Mouse (Mus musculus) CD8-positive naive resting alpha-beta T cell, adult 2 months (primary cell): Measurements from ENCODE around the gene Eif4g2.

ENCODE experiments used
- DNase-seq, 2 experiments: peaks; one replicate each; pipeline ENCODE4 v3.0.0; 2022; ENCODE audit warnings: low read depth in 2 of 2, low spot score in 2 of 2

Eif4g2 gene

GRCm38 (mm10) chr7:111082822-111083732, at the start of gene Eif4g2:
TSS of gene Eif4g2 (minus strand) at chr7:111083030.
- DNase-seq: peak; percentile 97 to 99

DNA sequence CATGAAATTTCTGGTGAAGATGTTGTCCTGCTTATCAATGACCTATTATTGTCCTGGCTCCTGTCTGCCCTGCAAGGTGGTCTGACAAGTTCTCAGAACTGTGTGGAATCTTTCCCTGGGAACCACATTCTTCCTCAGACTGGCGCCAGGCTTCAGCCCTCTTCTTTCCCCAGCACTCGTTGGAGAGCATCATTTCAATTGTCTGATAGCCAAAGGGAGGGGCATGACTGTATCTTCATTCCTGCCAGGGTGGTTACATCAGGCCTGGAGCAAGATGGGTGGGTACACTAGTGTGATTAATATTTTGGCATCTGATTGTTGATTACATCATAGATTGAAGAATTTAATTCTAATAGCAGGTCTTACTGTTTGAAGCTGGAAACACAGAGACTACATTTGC, 49.8 kb upstream of the Eif4g2 start:
- DNase-seq: no peak

DNA sequence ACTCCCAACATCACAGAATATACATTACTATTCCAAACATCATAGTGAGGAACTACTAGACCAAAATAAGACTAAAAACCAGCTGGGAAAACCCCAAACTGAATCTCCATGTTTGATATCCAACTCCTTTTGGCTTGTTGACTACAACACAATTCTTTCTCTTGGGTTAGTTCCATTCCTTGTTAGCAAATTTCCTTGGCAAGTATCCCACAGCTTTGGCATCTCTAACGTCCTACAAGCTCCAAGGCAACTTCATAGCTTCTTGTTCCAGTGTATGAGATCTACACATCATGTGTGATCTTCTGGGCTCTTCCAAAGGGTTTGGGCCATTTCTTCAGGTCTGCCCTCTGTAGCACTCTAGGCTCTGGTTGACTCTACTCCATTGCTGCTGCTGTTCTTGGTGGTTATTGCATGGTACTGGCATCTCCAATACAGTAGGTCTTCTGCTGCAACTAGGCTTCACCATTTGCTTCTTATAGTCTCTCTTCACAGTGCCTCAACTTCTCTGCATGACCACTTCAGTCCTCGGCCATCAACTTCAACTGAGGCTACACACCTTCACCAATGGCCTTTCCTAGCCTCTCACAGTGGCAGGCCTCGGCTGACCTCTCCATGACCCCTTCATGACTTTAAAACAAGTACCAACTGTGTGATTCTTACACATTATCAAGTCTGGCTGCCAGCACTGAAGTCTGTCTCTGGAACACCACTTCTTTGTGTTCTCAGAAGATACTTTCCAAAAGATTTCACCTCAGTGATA, 44.0 kb upstream of the Eif4g2 start:
- DNase-seq: no peak

GRCm38 (mm10) chr7:111123761-111124546, 41.1 kb upstream of the Eif4g2 start:
- DNase-seq: no peak

GRCm38 (mm10) chr7:111122531-111123130, 39.8 kb upstream of the Eif4g2 start:
- DNase-seq: peak; percentile 94

- peak in 1 of 2 experiments; percentile 77 for DNase-seq
These were observed 39.3 kb upstream of the Eif4g2 start for GRCm38 (mm10) chr7:111122084-111122530.

- no peak for DNase-seq
These were observed 38.7 kb upstream of the Eif4g2 start for GRCm38 (mm10) chr7:111121522-111121921.

DNA sequence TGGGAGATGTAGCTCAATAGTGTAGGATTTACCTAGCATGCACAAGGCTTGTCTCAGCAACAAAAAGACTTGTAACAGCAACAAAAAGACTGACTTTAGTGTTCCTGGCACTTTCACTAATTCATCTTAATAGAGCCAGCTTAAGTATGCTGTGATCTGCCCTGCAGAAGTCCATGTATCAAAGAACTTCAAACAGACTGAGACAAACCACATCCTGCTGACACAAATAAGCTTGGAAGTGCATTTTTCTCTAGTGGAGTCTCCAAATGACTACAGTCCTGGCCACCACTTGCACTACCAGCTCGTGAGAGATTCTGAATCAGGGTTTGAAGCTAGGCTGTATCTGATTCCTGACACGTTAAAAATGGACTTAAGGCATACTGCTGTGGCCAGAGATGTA, 26.7 kb upstream of the Eif4g2 start:
- no peak for DNase-seq

DNA sequence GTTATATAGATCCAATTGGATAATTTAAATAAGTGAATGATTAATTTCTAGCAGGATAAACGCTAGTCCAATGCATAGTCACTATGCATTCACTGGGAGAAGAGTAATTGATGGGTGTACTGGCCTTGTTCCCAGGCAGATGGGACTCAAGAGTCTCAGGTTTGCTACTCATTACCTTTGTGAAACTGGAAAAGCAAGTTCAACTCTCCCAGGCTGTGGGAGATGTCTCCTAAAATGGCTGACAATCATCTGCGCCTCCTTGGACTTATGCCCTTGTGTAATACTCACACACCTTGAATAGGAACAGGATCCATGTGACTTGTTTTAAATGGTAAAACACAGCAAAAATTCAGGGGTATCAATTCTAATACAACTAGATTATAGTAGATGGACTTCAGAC, 26.3 kb upstream of the Eif4g2 start:
- no peak for DNase-seq

DNA sequence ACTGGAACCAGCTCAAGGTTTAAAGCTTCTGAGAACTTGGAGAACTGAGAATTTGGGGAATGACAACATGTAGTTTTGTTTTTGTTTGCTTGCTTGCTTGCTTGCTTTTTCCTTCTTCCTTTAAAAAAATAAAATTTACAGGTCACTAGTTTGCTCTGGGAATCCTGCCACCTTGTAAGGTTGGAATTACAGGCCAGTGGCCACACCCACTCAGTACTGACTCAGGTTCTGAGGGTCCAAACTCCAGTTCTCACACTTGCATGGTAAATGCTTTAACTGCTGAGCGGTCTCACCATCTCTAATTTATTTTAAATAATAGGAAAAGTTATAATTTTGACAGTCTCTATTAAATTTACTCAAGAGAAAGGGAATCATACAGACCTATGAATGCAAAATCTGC, 15.4 kb upstream of the Eif4g2 start:
- no peak for DNase-seq

- no peak for DNase-seq
These were observed 12.3 kb upstream of the Eif4g2 start for GRCm38 (mm10) chr7:111095169-111095568.

GRCm38 (mm10) chr7:111085153-111085552, 2.3 kb upstream of the Eif4g2 start:
- no peak for DNase-seq

DNA sequence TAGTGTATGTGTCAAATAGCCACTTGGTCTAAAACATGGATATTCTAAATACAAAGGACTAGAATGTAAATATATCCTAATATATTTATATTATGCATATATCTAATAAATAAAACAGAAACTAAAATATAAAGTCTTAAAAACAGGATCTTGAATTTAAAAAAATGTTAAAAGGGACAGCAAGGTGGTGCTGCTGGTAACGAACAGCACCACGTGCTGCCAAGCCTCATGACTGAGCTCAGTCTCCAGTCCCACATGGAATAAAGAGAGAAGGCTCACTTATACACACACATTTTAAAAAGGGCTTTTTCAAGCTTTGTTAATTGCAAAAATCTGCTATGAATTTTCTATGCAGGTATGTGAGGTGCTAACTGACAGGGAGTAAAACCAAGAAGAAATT, 1.6 kb upstream of the Eif4g2 start:
- no peak for DNase-seq

DNA sequence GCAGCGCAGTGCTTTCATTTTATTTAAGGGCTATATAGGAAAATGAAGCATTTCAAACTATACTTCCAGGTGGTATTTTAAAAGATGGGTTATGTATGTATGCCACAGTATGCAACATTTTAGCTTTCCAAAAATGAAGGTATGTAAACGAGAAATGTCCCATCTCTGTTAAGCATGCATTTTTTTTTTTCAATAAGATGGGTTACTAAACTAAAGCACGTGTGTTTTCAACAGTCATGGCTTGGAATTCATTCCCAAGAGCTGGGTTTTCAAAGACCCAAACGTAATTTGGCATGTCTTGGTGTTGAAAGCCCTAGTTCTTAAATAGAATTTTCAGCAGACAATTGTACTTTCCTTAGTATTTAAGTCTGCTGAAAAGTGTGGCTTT, 897 bp upstream of the Eif4g2 start:
- no peak for DNase-seq

- peak; percentile 81 to 83 for DNase-seq
These were observed 598 bp downstream of the Eif4g2 start for GRCm38 (mm10) chr7:111082043-111082821.

- DNase-seq: no peak
These were observed 2.0 kb downstream of the Eif4g2 start for GRCm38 (mm10) chr7:111080876-111081275.

DNA sequence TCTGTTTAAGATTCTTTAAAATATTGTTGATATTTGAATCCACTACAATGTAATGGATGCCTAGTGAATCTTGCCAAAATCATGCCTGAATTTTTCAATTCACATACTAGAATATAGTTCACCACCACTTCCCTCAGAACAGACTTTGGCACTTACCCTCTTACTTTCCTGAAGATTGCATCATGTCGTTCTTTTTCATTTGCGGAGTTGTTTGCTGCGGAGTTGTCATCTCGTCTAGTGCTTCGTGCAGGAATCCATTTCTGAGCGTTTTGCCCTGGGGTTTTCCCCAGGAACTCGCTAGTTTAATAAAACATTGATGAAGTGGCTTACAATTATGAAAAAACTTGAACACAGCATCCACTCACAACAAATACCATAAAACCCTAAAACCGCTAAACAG, 2.8 kb downstream of the Eif4g2 start:
- no peak for DNase-seq

GRCm38 (mm10) chr7:111078271-111078670, 4.6 kb downstream of the Eif4g2 start:
- no peak for DNase-seq

DNA sequence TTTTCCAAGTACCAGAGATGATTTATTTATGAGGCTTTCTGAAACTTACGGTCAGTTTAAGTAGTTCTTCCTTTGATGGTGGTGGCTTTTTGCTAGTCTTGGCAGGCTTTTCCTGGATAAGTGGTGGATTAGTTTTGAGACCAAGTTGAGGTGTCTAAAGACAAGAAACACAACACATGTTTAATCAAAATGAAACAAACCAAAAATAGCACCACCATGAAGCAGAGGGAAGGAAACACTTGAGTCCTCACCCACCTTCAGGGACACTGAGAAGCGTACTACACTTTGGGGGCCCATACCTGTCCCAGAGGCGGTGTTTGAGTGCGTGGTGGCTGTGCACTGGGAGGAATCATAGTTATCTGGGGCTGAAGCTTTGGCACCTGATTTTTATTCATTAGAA, 7.5 kb downstream of the Eif4g2 start:
- DNase-seq: no peak

- DNase-seq: no peak
These were observed 10.4 kb downstream of the Eif4g2 start for GRCm38 (mm10) chr7:111072410-111072809.
